Mouse (Mus musculus) CH12.LX (cell line): ENCODE data around the gene Plekhm1.

Experiments used
- MEF2A ChIP-seq: IDR thresholded peaks from 2 replicates; pipeline ENCODE4 v1.6.1; 2014; ENCODE audit warnings: low read depth, mild to moderate bottlenecking, inconsistent platforms, low read length, improper control_type of control experiment, borderline replicate concordance
- NRF1 ChIP-seq: IDR thresholded peaks from 2 replicates; pipeline ENCODE4 v1.6.1; 2014; ENCODE audit warnings: low read depth, mild to moderate bottlenecking, inconsistent platforms, low read length, improper control_type of control experiment, moderate library complexity
- TBP ChIP-seq: conservative IDR thresholded peaks from 2 replicates; pipeline ENCODE4 v1.6.1; 2011; ENCODE audit warnings: low read depth, low read length, improper control_type of control experiment

DNA sequence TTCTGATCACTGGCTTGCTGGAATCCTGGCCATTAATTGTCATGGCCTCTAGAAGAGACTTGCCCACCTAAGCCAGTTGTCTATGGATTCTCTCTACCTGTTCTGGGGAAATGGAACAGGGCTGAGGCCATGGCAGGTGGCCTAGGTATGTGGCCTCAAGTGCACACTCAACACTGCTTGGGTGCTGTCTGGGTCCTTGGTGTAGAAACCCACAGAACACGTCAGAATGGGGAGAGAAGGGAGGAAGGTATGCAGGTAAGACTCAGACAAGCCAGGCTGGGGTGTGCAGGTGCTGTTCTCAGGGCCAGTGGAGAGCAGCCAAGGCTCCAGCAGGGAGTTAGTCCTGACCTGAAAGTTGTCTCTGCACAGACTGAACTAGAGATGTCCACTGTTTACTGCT lies 94.4 kb downstream of the Plekhm1 start:
- TF ChIP-seq MEF2A = no peak
- no peak for TF ChIP-seq NRF1
- no peak for TF ChIP-seq TBP
